Mouse (Mus musculus): Measurements from ENCODE around the gene Rtn4rl2. TPM values are rescaled to one million over a fixed set of nuclear protein-coding genes. Genes with fewer than 3 reads are reported as not detected.
A peak's percentile ranks its signal among the peaks of the same experiment; 100 is the strongest.

Rtn4rl2 gene
- polyA plus RNA-seq, 1 experiment from 2014 or later, result 0.82 TPM

DNA sequence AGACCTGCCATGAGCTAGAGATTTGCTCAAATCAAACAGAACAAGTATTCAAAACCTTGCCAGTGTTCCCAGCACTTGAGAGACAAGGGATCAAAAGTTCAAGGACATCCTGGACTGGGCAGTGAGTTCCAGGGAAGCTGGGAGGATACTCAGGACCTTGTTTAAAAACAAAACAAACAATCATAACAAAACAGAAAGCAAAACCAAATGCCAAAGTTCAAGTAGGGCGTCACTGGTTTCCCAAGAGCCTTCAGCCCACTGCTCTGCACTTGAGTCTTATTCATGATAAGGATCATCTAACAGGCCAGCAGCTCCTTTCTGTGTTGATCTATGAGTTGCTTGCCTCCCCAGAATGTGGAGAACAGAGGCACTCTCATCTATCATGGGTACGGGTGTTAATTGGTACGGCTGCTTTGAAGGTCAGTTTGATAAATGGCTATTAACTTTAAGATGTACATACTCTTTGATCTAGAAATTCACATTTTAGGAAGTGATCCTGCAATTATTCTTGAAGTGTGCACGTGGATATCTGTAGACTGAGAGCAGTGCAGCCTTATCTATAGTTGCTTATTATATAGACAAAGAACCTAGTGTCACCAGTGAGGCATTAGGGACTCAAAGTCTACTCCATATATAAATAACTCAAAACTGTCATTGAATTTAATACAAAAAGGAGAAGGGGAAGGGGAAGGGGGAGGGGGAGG is 9.1 kb upstream of the Rtn4rl2 start:
- H3K27me3 ChIP-seq, result peaks cover 29% of the 10 kb centered on the region
- TF ChIP-seq CTCF (IDR thresholded peaks at IDR 0.05), result no peak
- DNase-seq (ENCODE audit: low read depth, low spot score) (no peak), ATAC-seq (no peak)
- POLR2A ChIA-PET, result no interaction called here
- in situ Hi-C loops (cut with MboI; ENCODE audit: low pct_unique_long_range_greater_than_20kb), result no loop called here
- CTCF ChIA-PET, result no interaction called here

DNA sequence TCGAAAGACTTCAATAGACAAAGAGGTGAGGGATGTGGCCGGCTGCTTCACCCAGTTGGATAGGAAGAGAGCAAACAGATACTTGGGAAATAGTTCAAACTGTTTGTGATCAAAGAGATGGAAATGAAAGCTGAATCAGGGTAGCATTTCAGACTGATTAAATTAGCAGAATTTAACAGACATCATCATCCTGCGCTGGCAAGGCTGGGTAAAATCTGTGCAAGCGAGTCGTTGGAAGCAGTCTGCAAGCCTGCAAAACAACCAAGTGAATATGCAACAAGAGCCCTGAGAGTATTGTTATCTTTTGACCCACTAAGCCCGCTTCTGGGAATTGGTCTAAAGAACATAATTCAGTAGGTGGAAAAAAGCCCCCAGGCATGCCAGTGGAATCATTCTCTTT is 6.8 kb upstream of the Rtn4rl2 start:
- POLR2A ChIA-PET, result no interaction called here
- in situ Hi-C loops (cut with MboI; ENCODE audit: low pct_unique_long_range_greater_than_20kb), result loop anchor here (5.0 kb wide), 1 partner anchor 61 kb away; no protein-coding TSS in a partner anchor

DNA sequence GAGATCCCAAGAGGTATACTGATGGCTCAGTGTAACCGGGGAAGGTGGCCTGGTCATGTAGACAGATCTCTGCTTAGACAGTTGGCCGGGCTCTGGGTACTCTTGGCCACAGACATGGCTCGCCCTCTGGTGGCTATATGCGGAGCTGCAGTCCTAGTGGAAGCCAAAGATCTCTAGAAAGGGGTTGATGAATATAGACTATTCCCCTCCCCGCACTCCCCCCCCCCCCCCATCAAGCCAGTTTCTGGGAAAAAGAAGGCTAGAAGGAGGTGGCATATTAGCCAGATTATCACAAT is 3.5 kb upstream of the Rtn4rl2 start:
- CTCF ChIA-PET, result interaction anchor here (2.4 to 3.5 kb wide), 2 partner anchors 22 to 58 kb away, joined by 32 to 40 read pairs; no protein-coding TSS in a partner anchor
- in situ Hi-C loops (cut with MboI; ENCODE audit: low pct_unique_long_range_greater_than_20kb), result loop anchor here (5.0 kb wide), 1 partner anchor 58 kb away; no protein-coding TSS in a partner anchor
- peak; percentile 84 for TF ChIP-seq CTCF (IDR thresholded peaks at IDR 0.05)
- peak; percentile 38 for ATAC-seq
- DNase-seq (ENCODE audit: low read depth, low spot score), result no peak
- peaks cover 52% of the 10 kb centered on the region for H3K27me3 ChIP-seq
- POLR2A ChIA-PET, result interaction anchor here (0.7 kb wide), 1 partner anchor 18 kb away, joined by 4 read pairs; no protein-coding TSS in a partner anchor

More for the DNA sequence above, 6.8 kb upstream of the Rtn4rl2 start:
- peaks cover 38% of the 10 kb centered on the region for H3K27me3 ChIP-seq
- DNase-seq (ENCODE audit: low read depth, low spot score) (no peak), ATAC-seq (no peak)
- no peak for TF ChIP-seq CTCF (IDR thresholded peaks at IDR 0.05)
- CTCF ChIA-PET, result interaction anchor here (1.2 kb wide), 1 partner anchor 61 kb away, joined by 3 read pairs; no protein-coding TSS in a partner anchor

DNA sequence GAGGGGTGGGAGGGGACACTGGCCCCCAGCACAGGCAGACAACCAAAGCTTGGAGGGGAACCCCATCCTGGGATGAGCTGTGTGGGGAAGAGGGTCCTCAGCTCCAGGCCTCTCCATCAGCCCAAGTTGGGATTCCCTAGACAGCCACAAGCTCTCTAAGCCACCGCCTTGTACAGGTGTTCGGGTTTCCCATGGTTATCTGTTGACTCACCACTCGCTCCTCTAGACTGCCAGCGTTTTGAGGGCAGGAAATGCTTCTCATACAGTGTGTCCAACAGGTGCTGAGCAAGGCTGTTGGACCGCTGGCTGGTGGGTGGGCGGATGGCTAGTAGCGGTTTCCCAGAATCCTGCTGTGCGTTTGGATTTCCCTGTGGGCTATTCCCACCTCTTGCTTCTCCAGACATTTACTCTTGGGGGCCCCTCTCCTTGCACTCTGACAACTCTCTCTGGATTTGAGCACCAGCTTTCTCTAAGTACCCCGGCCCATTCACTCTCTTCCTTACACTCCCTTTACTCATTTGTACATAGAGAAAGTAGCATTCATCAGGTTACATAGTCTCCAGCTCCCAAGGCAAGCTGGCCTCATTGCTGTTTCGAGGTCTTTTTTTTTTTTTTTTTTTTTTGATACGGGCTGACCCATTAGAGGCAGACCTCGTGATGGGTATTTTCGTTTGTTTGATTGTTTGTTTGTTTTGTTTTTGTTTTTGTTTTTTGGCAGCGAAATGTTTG is 3.0 kb upstream of the Rtn4rl2 start:
- peaks cover 52% of the 10 kb centered on the region for H3K27me3 ChIP-seq
- in situ Hi-C loops (cut with MboI; ENCODE audit: low pct_unique_long_range_greater_than_20kb), result loop anchor here (5.0 kb wide), 1 partner anchor 57 kb away; no protein-coding TSS in a partner anchor
- ChIA-PET POLR2A (interaction anchor here (0.7 kb wide), 1 partner anchor 19 kb away, joined by 4 read pairs; no protein-coding TSS in a partner anchor), CTCF (interaction anchor here (0.6 to 3.5 kb wide), 7 partner anchors 9 to 137 kb away, joined by 3 to 40 read pairs (median 4); partner anchors contain the start of gene Smtnl1)
- ATAC-seq (no peak), DNase-seq (ENCODE audit: low read depth, low spot score) (no peak)
- no peak for TF ChIP-seq CTCF (IDR thresholded peaks at IDR 0.05)

GRCm38 (mm10) chr2:84888657-84889315 is 2.3 kb upstream of the Rtn4rl2 start:
- CTCF ChIA-PET, result interaction anchor here (1.1 to 3.5 kb wide), 6 partner anchors 10 to 66 kb away, joined by 3 to 40 read pairs (median 8); partner anchors contain the start of gene Smtnl1

DNA sequence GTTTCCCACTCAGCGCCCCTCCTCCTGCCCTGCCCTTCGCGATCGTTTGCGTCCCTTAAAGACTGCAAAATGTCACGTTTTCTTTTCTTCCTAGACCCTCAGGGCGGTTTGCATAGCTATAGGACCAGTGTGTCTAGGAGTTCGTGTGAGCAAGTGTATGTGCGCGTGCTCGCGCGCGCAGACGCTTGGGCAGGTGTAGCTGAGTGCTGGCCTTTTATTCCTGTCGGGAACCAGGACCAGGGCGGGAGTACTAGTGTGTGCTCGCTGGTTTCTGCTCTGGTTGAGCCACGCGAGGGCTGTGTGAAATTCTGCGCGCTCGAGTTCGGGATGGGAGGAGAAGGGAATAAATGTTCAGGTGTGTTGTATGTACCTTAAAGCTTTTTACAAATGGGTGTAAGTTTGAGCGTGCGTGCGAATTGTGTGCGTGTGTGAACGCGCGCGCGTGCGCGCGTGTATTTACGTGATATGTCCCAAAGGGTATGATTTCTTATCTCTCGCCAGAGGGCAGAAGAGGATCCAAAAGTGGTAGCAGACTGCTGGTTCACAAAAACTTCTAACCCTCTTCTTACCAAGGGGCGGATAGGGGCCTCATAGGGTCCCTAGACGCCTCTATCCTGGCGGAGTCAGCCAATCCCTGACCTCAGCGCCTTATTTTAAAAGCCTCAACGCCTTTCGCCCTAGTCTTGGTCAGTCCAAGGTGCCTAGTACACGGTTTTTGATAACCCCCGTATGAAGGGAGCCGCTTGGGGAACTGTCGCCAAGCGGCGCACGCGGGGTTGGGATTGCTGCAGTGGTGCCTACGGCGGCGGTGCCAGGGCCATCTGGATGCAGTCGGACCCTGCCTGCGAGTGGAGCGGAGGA is 1.1 kb upstream of the Rtn4rl2 start:
- TF ChIP-seq CTCF (IDR thresholded peaks at IDR 0.05), result no peak
- CTCF ChIA-PET, result interaction anchor here (0.8 kb wide), 1 partner anchor 56 kb away, joined by 3 read pairs; no protein-coding TSS in a partner anchor
- no peak for ATAC-seq
- peaks cover 36% of the 10 kb centered on the region for H3K27me3 ChIP-seq
- in situ Hi-C loops (cut with MboI; ENCODE audit: low pct_unique_long_range_greater_than_20kb), result no loop called here
- DNase-seq (ENCODE audit: low read depth, low spot score), result no peak
- POLR2A ChIA-PET, result no interaction called here

More at GRCm38 (mm10) chr2:84888657-84889315, 2.3 kb upstream of the Rtn4rl2 start:
- DNase-seq (ENCODE audit: low read depth, low spot score), result no peak
- POLR2A ChIA-PET, result no interaction called here
- peak; percentile 82 for TF ChIP-seq CTCF (IDR thresholded peaks at IDR 0.05)
- peak; percentile 38 for ATAC-seq
- in situ Hi-C loops (cut with MboI; ENCODE audit: low pct_unique_long_range_greater_than_20kb), result no loop called here
- H3K27me3 ChIP-seq, result peaks cover 45% of the 10 kb centered on the region

- DNase-seq (ENCODE audit: low read depth, low spot score), result no peak
- CTCF ChIA-PET, result interaction anchor here (0.8 kb wide), 1 partner anchor 55 kb away, joined by 3 read pairs; no protein-coding TSS in a partner anchor
- peaks cover 30% of the 10 kb centered on the region for H3K27me3 ChIP-seq
- no peak for TF ChIP-seq CTCF (IDR thresholded peaks at IDR 0.05)
- no peak for ATAC-seq
- POLR2A ChIA-PET, result no interaction called here
- in situ Hi-C loops (cut with MboI; ENCODE audit: low pct_unique_long_range_greater_than_20kb), result no loop called here
Observed at GRCm38 (mm10) chr2:84886821-84887281, 341 bp upstream of the Rtn4rl2 start.

DNA sequence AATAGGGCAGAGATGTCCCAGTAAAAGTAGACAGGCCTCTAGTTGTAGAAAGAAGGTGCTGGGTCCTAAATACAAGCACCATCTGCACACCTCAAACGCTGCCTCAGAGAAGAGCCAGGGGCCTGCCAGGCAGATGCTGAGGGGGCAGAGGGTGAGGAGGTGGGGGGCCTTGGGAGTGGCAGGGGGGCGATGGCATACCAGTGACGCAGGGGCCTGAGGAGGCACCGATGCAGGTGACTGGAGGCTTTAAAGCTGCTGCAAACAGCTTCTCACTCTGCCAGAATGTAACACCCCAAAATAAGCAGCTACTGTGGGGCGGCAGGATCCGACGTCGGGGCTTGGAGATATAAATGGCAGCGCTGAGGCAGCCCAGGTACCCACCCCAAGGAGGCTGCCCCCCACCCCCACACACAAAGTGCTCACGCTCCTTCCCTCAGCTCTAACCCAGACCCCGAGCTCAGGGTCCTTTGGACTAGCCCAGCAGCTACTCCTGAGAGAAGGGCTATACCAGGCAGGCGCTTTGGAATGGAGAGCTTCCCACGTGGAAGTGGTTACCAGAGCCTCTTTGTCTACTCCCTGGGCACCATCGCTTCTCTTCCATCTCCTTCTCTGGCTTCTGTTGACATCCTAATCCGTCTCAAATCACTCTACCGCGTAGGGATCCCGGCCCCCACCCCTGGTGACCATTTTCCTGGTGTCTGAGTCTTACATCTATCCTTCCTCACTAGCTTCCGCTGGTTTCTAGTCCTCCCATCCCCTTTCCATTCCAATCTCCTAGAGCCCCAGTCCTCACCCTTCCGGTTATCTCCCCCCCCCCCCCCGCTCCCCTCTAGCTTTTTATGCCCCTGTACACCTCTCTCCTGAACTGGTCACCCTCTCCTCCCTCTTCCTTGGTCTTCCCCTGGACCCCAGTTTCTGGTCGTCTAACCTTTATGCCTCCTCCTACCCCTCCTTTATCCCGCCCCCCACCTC is 1.1 kb downstream of the Rtn4rl2 start:
- peaks cover 20% of the 10 kb centered on the region for H3K27me3 ChIP-seq
- no peak for DNase-seq (ENCODE audit: low read depth, low spot score)
- CTCF ChIA-PET, result interaction anchor here (5.7 kb wide), 1 partner anchor 16 kb away, joined by 27 read pairs; no protein-coding TSS in a partner anchor
- ATAC-seq, result no peak
- in situ Hi-C loops (cut with MboI; ENCODE audit: low pct_unique_long_range_greater_than_20kb), result no loop called here
- POLR2A ChIA-PET, result no interaction called here
- no peak for TF ChIP-seq CTCF (IDR thresholded peaks at IDR 0.05)

- in situ Hi-C loops (cut with MboI; ENCODE audit: low pct_unique_long_range_greater_than_20kb), result no loop called here
- H3K27me3 ChIP-seq, result peaks cover 19% of the 10 kb centered on the region
- ATAC-seq (no peak), DNase-seq (ENCODE audit: low read depth, low spot score) (no peak)
- ChIA-PET POLR2A (no interaction called here), CTCF (interaction anchor here (5.7 kb wide), 1 partner anchor 16 kb away, joined by 27 read pairs; no protein-coding TSS in a partner anchor)
- no peak for TF ChIP-seq CTCF (IDR thresholded peaks at IDR 0.05)
Observed at GRCm38 (mm10) chr2:84884611-84885010, 1.9 kb downstream of the Rtn4rl2 start.

Measured in Patski (cell line).